Mouse (Mus musculus) CH12F3 (cell line): ENCODE results near the gene Wbp11.

Experiments used
- in situ Hi-C: fragments of 300-500 bp; cut with MboI; formaldehyde crosslinking; loops from 2 replicates; pipeline ENCODE4 v1.14.3; 2020; ENCODE audit warnings: low sequenced_read_pairs

Wbp11 gene

DNA sequence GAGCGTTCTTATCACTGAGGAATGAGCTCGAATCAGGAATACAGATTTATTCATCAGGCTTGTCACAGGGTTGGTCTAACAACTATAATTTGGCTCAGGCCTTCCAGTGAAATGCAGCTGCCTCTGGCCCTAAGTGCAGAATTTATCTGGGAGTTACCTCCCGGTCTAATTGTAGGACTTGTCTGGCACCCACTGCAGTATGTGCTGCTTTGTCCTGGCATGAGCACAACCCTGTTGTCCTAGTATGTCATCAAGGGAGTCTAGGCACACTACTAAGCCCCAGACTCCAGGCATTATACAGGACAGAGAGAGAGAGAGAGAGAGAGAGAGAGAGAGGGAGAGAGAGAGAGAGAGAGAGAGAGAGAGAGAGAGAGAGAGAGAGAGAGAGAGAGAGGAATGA is 9.3 kb upstream of the Wbp11 start:
- in situ Hi-C loops: no loop called here

DNA sequence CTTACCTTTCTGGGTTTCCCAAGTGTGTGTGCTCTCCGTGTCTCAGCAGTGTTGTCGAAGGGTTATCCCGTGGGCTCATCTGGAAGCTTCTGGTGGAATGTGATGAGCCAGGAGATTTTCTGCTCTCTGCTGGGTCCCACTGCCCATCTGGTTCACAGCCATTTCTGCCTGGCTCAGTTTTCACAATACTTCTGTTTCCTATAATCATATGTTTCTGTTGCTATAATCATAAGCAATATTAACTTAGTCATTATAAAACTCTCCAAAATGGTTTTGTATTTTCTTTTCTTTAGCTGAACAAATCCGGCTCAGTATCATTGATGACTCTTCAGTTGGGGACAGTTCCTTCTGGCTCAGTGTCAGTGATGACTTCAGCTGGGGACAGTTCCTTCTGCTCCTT is 7.3 kb upstream of the Wbp11 start, which contains the start of gene Smco3:
Smco3 (minus strand) TSS at position 101 of the 400 bp plus-strand sequence.
- in situ Hi-C loops: no loop called here

DNA sequence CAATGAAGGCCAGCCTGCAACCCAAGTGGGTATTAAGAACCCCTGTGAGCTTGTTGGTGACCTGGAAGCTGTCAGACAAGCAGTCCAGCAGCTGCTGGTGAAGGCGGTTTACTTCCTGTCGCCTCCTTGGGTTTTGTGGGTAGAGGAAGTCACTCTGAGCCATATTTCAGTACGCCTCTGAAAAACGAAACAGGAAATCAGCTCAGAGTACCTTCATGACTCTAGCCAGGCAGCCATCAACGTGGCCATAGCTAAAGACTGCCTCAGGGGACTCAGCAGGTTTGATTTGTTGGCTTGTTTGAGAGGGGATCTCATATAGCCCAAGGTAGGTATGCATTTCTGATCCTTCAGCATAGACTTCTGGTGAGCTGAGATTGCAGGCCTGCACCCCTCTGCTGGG is 3.7 kb upstream of the Wbp11 start:
- in situ Hi-C loops: no loop called here

DNA sequence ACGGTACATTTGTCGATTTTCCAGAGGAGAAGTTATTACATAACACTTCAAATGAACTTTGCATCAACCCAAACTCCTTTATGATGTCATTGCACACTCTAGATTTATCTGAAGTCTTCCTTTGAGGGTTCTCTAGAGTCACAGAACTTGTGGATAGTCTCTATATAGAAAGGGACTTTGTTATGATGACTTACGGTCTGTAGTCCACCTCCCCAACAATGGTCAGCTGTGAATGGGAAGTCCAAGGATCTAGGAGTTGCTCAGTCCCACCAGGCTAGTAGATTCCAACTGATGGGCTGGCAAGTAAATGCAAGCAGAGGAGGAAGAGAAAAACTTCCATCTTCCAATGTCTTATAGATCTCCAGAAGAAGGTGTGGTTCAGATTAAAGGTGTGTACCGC is 648 bp upstream of the Wbp11 start:
- in situ Hi-C loops: no loop called here

DNA sequence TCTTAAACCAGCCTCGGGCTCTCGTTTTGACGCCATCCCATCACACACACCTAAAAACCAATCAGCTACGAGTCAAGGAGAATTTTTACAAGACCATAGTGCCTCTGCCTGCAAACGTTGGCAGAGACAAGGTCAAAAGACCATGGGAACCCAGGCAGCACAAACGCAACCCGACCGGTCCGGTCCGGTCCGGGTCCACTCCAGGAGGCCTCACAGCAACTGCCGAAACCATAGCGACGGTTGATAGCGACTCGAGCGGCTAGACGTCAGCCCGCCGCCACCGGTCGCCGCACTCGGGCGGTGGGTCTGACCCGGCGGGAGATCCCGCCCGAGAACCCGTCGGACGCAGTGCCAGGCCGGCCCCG is 535 bp downstream of the Wbp11 start, which contains the start of gene BC049715:
BC049715 (plus strand) TSS at position 111 of the 365 bp plus-strand sequence.
- in situ Hi-C loops: no loop called here

DNA sequence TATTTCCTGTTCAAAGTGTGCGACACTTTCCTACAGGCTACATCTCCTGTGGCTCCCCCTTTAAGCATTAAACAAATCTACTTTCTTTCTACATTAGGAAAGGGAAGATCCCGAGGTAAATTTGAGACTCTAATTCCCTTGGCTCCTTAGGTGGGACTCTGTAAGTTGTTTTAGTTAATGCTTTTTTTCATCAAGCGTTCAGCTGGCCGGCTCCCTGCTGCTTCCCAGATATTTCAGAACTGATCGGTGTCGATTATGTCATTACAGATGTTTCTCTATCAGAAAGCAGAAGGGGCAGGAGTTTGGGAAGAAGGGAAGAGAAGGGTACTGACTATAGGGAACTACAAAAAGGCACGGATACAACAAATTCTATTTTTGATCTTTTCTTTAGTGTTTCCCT is 917 bp downstream of the Wbp11 start:
- in situ Hi-C loops: no loop called here

DNA sequence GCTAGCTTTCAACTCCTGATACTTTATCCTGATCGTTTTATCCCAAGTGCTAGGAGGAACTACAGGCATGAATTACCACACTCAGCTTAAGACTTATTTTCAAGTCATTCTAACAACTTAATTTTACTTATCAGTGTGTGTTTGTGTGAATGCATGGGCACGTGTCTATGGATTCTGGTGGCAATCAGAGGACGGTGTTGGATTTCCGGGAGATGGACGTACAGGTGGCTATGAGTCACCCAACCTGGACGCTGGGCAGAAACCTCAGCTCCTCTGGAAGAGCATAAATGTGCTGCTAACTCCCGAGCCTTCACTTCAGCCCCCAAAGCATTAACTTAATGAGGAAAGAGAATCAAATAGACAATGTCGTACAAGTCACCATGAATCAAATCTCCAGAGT is 3.0 kb downstream of the Wbp11 start:
- in situ Hi-C loops: no loop called here

DNA sequence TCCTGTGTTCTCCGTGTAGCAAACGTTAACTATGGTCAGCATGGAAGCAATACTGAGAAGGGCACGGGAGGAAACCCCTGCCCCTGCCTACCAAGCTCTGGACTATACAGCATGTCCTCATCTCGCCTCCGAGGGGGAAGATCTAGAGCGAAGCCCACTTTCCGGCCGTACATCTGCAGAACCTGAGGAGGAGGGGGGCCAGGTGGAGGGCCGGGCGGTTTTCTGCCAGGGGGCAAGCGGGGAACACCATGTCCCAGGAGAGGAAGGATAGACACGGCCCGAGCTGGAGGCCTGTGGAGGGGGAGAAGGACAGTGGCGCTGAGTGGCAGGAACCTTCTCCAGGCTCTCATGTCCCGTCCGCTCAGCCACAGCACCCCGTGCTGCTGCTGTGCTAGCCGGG is 6.9 kb downstream of the Wbp11 start:
- in situ Hi-C loops: no loop called here

DNA sequence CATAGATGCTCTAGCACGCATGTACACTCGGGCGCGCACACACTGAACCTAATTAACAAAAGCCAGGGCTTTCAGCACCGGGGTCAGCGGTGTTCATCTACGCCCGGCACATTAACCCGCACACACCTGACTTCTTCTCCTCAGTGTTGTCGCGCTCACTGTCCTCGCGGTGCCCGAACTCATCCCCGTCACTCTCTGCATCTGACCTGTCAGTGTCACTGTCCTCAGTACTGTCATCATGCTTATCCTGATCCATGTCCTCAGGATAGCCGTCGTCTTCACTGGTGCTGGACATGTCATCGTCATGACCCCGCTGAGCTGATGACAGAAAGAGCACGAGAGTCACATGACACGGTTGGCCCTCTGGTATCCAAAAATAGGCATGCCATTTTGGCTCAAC is 7.7 kb downstream of the Wbp11 start:
- in situ Hi-C loops: no loop called here

DNA sequence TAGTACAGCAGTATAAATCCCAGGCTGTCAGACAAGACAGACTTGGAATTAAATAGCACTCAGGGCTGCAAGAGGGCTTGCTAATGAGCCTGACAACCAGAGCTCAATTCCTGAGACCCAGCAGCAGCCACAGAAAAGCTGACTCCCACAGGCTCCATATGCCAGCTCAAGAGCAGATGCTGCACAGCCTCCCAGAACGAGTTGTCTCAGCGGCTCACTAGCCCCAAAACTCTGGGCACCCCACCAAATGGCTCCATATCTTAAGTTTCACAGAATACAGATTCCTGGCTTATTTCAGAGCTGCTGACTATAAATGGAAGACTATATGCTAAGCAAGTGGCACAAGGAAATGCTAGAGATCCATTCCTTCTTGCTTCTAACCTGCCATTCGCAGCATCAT is 10.5 kb downstream of the Wbp11 start:
- in situ Hi-C loops: no loop called here

DNA sequence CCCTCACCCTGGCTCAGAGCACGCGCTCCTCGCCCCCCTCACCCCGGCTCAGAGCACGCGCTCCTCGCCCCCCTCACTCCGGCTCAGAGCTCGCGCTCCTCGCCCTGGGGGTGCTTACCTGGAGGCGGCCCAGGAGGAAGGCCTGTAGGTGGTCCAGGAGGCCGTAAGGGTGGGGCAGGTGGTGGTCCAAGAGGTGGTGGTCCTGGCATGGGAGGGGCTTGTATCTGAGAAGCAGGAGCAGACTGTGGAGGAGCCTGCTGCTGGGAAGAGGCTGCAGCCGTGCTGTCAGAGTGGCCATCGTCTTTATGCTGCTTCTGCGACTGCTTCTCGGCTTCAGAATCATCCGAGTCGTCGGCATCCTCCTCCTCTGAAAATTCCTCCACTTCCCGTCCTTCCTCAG is 11.2 kb downstream of the Wbp11 start:
- in situ Hi-C loops: no loop called here

DNA sequence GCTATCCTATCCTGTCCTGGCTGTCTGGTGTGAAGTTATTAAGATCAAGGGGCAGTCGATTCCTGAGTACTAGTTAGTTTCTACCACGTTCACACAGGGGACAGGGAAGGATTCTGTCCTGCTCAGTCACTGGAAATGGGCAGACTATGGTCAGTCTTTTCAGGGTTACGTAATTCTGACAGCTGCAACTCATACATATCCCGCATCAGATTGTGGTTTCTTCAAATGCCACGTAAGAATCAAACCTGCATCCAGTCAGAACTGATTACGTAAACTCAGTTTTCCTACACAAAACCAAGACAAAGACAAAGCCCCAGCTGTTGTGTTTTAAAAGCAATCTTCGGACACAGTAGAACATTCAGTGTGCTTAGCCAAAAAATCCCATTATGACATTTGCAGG is 12.7 kb downstream of the Wbp11 start:
- in situ Hi-C loops: no loop called here

DNA sequence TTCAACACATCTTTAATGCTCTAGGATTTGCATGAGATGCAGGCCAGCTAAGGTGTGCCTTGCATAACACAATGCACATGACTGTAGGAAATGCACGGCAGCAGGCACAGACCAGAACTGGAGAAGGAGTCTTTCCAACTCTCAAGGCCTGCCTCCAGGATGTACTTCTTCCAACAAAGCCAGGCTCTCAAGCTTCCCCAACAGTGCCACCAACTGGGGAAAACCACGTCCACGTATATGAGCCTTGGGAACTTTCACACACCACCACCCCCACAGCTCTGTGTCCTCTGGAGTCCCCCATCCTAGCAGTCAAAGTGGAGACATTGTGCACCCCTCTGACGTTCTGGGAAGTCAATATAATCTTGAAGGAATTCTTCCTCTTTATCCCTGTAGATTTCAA is 14.9 kb downstream of the Wbp11 start:
- in situ Hi-C loops: no loop called here

DNA sequence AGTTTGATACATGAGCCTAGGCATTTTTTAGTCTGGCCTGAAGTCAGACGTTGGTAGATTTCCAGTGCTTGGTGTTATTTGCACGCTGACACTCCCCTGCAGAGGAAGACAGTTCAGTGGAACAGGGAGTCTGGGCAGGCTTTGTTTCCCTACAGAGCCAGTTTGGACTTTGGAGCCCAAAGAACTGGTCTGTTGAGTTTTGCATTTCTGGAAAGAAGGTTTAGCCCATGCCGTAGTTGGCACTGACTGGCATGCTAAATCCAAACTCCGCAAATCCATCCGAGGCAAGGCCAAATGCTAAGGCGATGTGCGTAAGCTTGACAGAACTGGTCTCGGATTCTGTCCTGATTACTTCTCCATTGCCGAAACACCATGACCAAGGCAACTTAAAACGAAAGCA is 16.8 kb downstream of the Wbp11 start:
- in situ Hi-C loops: no loop called here

DNA sequence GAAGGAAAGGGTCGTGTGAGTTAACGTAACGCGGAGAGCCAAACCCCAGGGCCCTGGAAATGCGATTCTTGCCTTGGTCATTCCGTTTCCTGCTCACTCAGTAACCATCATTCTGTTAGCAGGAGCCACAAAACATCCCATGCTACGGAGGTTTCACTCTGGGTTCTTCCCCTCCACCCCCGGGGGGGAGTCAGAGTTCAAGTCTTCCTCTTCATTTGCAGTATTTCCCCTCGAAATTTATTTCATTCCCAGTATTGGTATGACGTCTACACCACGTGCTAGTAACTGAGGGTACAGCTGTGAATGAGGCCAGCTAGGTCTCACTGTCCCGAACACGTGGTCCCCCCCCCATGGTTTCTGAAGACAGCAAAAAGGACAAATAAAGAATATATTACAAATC is 18.4 kb downstream of the Wbp11 start:
- in situ Hi-C loops: no loop called here

DNA sequence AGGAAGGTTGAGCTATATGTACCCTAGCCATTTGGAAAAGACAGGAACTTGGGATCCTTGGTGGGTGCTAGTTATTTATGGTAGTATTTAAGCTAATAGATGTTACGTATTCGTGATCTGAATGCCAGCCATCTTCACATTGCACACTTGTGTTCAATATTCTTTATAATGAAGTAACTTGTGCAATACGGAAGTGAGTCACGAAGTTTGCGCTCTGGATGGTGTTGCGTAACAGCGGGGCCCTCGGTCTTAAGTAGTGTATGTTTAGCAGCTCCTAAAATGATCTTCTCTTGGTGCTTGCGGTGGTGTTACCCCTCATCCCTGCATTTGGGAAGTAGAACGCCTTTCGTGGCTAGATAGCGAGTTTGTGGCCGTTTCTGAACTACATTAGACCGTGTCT is 19.0 kb downstream of the Wbp11 start:
- in situ Hi-C loops: no loop called here

DNA sequence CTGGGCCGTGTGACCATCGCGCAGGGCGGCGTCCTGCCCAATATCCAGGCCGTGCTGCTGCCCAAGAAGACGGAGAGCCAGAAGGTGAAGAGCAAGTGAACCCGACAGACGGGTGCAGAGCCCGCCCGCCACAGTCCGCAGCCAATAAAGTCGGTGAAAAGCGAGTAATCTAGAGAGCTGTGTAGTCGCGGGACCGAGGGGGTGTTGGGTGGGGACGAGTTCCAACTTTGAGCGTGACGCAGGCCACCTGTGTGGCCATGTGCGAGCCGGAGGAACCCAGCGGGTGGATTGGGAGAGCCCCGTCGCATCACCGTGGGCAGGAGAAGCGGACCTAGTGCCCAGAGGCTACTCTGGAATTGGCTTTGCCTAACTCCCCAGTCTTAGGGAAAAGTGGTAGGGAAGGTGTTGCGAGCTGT is 19.4 kb downstream of the Wbp11 start:
- in situ Hi-C loops: no loop called here

DNA sequence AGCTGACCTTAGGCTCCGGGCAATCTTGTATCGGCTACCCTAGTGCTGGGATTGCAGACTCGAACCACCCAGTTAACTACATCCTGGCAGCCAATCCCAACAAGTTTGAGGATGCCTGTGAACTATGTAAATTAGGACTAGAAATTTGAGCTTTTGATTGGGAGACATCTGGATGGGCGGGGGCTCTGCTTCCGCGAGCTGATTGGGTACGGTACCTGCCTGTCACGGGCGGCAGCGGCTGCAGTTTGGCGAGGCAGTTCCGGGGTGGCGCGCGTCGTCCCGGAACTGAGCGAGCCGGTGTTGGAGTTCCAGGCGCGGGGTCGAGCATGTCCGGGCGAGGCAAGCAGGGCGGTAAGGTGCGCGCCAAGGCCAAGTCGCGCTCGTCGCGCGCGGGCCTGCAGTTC is 20.0 kb downstream of the Wbp11 start, which contains the start of gene H2afj:
H2afj (plus strand) TSS at position 231 of the 404 bp plus-strand sequence.
- in situ Hi-C loops: no loop called here

DNA sequence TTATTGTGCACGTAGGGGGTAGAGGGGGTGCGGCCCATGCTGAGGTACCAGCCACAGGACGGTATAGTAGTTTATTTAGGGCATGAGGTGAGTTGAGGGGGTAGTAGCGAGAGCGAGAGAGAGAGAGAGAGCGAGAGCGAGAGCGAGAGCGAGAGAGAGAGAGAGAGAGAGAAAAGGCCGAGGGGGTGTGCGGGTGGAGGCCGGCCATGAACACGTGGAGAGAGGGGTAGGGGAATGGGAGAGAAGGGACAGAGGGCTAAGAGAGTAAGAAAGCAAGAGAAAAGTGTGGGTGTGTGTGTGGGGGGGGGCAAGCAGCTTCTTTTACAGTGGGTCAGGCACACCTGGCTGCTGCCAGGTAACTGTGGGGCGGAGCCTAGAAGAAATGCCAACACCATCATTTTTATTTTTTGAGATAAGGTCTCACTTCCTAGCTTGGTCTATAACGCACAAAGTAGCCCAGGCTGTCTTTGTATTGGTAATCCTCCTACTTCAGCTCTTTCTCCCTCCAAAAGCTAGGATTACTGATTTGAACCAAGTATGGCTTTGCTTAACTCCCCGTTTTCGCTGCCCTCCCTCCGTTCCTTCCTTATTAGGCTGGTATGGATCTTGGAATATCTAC is 20.5 kb downstream of the Wbp11 start:
- in situ Hi-C loops: no loop called here

DNA sequence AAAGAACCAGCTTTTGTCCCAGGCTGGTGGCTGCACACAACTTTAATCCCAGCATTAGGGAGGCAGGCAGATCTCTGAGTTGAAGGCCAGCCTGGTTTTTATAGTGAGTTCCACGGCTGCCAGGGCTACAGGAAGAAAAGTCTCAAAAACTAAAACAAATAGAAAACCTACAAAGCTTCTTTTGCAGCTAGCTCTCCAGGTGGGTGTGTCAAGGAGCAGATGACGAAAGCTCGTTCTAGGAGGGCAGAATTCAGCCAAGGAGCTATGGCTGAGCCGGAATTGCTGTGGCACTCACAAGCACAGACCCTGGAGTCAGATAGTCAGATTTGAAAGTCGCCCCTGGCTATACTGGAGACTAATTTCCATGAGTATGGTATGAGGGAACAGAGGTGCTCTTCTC is 21.2 kb downstream of the Wbp11 start:
- in situ Hi-C loops: no loop called here

DNA sequence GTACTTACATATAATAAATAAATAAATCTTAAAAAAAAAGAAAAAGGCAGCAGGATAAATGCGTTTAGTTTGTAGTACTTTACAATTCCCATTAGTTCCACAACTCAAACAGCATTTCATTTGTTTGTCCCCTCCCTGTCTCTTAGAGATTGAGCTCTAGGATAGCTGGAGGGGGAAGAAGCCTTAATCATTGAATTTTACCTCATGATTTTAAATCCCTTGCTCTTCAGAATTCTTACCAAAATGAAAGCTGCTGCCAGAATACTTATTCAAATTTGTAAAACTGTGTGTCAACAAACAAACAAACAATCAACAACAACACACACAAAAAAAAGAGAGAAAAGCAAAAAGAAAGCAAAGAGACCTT is 22.6 kb downstream of the Wbp11 start:
- in situ Hi-C loops: no loop called here

DNA sequence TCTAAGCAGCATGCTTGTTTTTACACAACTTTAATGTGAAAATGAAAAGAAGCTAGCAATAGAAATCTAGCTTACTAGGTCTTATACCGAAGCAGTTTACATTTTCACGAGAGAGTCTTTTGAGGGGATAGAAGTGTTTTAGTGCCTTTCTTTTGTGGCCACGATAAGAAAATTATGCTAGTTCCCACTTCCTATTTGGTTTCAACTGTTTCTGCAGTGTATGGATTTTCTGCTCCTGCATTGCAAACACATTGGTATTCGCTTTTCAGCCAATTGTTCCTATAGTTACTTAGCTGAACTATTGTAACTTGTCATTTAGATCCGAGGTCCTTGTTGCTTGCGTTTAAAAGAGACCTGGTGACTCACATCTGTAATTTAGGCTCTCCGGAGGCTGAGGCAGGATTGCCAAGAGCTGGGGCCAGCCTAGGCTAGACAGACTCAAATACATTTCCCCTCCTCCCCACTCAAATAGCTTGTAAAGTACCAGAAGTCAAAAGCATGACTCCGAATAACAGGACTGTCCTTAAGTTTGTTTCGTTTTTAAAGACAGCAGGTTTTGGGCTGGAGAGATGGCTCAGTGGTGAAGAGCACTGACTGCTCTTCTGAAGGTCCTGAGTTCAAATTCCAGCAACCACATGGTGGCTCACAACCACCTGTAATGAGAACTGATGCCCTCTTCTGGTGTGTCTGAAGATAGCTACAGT is 23.2 kb downstream of the Wbp11 start:
- in situ Hi-C loops: no loop called here
